Mouse (Mus musculus): ENCODE measurements around the gene 2610318N02Rik. TPM values are rescaled to one million over a fixed set of nuclear protein-coding genes. Genes with fewer than 3 reads are reported as not detected.

The 2610318N02Rik gene
- total RNA-seq, 2 experiments from 2014 or later = 1.3 TPM; not detected in 1

DNA sequence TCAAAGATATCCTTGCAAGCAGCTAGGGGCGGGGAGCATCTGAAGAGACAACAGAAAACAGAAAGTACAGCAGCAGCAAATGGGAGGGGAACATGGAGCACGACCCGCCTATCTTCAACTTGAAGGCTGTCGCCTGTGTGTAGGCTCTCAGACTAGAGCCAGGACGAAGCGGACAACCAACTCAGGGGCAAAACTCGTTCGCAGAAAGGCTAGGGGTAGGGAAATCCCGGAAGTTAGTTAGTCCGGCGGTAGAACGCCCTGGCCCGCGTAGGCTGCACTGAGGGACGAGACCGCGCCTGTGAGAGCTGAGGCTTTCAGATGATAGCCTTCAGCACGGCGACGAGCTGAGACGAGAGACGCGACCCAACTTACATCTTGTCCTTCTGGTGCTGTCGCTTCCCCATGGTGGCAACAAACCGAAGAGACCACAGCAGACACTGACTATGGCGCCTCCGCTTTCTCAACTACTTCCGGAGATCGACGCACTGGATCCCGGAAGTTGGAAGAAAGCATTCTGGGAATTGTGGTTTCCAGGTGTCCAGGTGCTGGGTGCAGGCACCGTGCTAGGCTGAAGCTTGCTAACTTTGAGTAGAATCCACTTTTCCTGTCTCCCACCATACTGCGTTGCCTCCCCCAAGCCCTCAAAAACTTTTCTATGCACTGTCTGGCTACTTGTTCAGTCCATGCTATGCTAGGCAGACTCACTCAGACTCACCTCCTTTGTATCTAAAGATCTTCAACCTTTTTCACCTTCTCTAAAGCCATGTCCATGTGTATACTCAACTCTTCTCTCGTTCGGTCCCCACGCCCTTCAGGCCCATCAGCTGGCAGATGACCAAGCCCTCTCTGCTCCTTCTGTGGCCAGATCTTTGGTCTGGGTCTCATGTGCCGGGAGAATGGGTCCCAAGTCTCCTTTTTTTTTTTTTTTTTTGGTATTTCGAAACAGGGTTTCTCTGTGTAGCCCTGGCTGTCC lies 13.9 kb downstream of the 2610318N02Rik start, which contains the start of gene Ppil2:
Gene Ppil2 (minus strand): TSS at position 487 of the 973 bp plus-strand sequence.
- peak; percentile 55 for DNase-seq

DNA sequence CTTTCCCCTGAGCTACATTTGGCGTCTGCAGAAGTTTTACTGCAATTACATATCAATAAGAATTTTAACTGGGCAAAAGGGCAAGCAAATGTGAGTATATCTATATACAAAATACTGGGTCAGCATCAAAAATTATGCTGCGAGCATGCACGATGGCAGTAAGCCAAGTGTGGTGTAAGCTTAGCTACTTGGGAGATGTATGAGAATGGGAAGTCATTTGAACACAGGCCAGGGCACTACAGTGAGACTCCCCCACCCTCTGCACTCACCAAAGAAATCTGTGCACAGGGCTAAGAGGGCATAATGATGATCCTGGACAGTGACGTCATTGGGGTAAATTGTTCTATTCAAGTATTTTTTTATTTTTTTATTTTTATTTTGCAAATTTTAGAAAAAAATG lies 20.4 kb downstream of the 2610318N02Rik start:
- no peak for DNase-seq

DNA sequence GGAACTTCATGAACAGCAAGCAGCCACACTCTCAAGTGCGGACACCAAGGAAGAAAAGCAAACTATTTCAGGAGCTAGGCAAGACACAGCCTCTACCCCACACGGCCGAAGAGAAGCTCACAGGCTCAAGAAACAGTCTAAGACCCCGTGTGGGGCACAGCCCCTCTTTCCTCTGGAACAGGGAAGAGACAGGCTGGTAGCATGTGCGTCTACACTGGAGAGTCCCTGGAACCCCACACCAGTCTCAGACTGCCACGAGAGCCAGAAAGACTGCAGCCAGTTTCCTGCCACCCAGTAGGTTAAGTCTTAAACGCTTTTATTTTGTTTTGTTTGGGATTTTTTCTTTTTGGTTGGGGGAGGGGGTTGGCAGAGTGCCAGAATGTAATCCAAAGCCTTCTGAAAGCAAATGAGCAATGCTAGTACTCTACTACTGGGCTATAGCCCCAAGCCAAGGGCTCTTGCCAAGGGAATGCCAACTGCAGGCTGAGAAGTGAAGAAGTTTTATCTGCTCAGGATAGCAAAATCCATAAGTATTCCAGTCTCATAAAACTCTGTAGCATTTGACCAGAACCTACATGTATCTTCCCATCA lies 22.2 kb downstream of the 2610318N02Rik start:
- no peak for DNase-seq

DNA sequence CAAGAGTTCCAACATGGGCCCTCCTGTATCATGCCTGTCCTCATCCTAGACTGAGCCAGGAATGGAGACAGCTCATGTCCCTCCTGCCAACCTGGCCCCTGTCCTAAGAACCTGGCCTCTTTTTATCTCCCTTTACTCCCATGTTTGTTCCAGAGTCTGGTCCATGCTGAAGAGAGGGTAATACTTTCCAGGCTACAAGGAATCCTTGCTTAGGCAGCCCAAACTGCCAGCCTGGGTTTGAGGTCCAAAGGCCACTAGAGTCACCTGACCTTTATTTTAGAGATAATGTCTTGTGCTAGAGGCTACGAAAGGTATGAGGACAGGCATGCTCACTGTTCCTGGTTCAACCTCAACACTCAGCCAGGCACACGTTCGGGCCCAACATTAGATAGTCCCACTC lies 28.0 kb downstream of the 2610318N02Rik start:
- no peak for DNase-seq

DNA sequence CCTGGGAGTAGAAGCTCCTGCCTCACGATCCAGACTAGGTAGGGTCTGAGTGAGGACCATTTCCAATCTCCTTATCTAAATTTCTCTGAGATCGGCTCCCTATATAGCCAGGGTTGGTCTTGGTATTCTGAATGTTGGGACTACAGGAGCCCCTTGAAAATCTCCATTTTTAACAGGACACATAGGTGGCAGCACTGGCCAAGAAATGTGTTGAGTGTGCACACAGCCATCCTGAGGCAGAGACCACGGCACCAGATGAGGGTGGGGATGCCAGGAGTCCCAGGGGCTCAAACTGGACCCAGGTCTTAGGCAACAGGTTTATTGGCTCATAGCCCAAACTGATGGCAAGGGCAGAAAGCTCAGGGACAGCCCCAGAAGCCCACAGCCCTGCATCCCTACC lies 36.6 kb downstream of the 2610318N02Rik start:
- DNase-seq = no peak

DNA sequence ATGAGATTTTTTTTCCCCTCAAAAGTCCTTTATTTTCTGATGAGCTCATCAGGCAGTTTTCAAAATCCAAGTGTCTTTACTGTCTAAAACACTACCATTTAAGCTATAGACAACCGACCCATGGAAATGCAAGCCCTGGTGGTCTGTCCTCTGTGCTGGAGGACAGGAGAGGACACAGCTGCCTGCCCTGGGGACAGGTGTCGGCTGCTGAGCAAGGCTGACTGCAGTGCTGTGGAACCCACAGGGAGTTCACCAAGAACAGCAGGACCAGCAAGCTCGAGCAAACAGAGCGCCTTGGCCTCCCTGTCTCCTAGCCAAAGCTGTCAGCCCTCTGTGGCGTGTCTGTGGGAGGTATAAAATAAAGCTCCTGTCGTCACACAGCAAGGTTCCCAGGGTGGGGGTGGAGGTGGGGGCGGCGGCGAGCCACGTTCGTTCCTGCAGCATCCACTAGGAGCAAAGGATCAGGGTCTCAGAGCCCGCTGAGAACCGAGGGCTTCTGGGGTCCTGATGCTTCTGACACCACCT lies 38.2 kb downstream of the 2610318N02Rik start:
- DNase-seq = no peak

DNA sequence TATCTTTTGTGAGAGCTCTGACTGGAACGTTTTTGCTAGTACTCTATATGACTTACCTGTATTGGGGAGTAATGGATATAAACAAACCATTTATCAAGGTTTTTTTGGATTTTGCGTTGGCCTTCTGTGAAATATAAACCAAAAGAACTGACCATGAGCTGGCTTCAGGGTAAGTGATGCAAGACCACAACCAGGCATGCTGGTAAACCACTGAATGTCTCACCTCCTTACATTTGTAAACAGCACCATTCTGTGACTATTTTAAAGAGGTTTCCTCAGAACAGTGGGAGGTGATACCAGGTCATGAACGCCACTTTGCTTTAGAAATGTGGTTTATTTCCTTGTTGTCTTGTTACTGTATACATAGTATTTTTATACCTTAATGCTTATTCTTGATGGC lies 38.7 kb downstream of the 2610318N02Rik start:
- DNase-seq = no peak

DNA sequence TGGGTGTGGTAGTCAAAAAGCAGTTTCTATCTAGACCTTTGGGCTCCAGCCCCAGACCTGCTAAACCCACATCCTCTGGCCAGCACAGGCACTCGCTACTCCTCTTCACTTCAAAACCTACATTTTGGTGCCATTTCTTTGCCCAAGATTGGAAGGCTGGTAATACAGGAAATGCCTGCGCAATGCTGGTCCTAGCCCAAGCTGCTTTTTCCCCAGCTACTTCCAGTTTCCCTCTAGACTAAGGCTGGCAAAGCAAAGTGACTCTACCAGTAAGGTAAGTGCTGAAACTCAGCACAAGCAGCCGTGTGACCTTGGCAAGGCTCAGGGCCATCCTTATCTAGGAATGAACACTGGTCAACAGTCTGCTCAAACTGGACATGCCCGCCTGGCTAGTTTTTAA lies 39.3 kb downstream of the 2610318N02Rik start:
- DNase-seq = no peak

DNA sequence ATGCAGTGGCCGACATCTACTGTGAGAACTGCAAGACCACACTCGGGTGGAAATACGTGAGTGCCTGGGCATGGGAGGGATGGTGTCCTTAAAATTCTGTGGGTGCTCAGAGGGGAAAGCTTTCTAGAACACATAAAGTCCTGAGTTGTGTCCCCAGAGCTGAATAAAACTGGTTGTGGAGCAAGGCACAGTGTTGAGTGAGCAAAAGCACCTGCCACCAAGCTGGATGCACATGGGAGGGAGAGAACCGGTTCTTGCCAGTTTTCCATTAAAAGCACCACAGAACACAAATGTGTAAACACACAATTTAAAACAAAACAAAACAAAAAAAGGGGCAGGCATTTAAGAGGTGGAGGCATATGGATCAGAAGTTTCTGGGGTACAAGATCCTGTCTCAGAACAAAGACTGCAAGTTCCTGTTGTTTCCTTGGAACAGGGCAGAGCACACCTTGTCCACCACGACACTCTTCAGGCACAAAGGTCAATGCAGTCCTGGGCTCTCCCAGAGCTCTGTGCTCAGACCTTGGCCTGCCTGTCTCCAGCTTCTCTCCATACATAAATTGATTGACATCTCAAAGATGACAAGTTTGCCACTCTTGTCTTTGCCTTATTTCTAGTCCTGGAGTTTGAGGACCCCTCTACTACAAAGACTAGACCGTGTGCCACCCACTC lies 42.7 kb downstream of the 2610318N02Rik start:
- no peak for DNase-seq

DNA sequence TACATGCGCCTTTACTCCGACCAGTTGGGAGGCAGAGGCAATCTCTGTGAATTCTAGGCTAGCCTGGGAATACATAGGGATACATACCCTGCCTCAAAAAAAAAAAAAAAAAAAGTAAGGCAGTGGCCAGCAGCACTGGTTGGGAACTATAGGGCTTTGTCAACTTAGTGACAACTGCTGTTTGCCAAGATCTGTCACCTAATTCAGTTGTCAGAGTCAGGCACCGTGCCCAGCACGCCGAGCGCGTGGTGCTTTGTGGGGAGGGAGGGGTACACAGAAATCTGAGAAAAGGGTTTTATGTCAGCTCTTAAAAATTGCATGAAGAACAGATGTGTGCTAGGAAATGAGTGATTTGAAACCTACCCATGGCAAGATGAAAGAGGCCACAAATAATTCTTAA lies 46.9 kb downstream of the 2610318N02Rik start:
- DNase-seq = no peak

DNA sequence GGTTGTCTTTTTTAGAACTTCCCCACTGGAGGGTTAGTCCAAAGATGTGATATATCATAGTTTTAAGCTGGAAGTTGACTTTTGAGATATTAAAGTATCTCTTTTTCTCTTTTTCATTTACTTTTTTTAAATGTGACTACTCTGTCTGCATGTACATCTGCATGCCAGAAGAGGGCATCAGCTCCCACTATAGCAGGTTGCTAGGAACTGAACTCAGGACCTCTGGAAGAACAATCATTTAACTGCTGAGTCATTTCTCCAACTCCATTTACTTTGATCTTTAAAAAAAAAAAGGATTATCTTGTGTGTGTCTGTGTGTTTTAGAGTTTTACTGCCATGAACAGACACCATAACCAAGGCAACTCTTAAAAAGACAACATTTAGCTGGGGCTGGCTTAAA lies 48.1 kb downstream of the 2610318N02Rik start:
- DNase-seq = no peak

DNA sequence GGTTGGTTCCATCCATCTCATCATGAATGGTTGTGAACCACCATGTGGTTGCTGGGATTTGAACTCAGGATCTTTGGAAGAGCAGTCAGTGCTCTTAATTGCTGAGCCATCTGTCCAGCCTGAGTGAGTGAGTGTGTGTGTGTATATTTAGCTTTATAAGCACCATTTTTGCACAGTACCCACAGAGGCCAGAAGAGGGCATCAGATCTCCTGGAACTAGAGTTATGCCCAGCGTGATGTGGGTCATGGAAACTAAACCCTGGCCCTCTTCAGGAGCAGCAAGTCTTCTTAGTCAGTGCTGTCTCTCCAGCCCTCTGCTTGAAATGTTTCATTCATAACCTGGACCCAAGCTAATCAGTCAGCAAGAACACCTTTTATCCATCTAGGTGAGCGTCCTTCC lies 48.7 kb downstream of the 2610318N02Rik start:
- no peak for DNase-seq

DNA sequence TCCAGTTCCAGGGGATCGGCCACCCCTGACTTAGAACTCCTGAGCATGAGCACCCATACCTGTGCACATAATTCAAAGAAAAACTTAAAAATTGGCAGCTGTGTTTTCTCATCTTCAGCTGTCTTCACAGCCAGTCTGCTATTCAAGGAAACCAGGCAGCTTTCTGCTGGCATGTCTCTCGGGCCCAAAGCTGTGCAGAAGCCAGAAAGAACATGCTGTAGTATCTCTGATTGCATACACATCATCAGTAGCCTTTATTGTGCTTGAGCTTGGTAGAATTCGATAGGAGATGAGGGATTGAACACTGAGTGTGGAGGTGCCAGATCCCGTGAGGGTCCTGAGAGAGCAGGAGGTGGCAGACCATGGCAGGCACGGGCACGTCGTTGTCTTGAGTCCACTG lies 52.0 kb downstream of the 2610318N02Rik start:
- DNase-seq = no peak

DNA sequence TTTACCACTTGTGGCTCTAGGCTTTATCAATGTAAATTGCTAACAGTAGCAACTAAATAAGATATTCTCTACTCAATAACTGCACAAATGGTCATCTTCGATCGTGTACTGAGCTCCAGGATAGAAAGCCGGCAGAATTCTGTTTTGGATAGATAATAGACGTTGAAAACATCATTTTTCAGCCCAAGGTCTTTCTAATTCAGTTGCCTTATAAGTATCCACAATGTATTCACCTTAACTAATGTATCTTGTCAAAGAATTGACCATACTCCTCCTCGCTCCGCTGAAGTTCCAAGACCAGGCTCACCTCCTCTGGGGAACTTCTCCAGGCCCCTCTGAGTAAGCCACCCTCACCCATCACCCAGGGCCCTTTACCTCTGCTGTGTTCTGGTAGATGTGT lies 54.3 kb downstream of the 2610318N02Rik start:
- DNase-seq = no peak

DNA sequence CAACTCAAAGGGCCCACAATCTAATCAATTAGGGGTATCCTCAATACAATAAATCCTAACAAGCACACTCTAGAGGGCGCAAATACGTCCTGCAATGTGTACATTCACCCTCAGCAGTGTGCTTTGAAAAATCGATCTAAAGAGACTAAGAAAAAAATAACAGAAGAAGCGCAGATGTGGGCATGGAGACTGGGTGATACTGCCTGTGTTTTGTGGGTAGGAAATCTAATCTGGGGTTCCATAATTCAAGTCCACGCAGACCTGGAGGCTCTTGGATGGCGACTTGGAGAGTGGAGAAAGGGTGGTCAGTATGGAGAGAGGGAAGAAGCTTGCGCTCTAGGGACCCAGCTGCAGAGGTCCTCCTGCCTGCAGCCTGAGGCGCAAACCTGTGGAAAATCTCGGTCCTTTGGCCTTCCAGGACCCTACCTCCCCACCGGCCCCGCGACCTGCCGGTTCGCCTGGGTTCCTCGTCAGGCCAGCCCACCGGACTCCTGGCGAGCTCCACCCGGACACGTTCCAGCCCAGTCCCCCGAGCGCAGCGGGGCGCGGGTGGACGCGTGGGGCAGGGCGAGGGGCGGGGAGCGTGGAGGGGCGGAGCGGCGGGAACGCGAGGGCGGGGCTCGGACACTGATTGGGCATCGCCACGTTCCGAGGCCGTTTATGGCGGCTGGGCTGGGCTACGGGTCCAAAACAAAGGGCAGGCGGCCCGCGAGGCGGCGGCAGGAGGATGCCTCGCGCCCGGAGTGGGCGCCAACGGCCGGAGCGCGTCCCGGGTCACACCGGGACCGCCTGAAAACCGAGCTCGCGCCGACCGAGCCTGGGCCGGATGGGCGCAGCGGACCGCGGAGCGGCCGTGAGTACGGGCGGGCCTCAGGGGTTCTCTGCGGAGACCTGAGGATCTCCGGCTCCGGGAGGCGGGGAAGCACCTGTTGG lies 55.2 kb downstream of the 2610318N02Rik start, which contains the start of gene Ypel1:
Gene Ypel1 (plus strand): TSS at position 186 of the 933 bp plus-strand sequence.
- peak; percentile 88 for DNase-seq

DNA sequence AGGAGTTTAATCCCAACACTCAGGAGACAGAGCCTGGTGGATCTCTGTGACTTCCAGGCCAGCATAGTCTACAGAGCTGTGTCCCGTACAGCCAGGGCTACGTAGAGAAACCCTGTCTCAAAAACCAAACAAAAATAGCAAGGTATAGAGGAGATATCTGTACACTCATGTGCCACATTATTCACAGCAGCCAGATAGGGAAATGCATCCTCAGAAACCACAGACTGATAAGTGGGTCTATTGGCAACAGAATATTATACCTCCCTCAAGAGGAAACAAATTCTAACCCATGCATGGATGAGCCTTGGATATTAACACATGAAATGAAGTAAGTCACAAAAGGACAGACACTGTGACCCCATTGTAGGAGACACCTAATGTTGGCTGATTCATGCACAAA lies 57.4 kb downstream of the 2610318N02Rik start:
- no peak for DNase-seq

Small RNA genes within 50 kb of the gene (microRNA-seq; reads per million reads assigned to microRNA genes)
- 147 to 230 reads per million in 2 experiments for gene Mir130b
- gene Mir301b = 2.3 to 10.2 reads per million in 2 experiments

Other genes with a start within 250 kb of the 2610318N02Rik start
- 10 to 100 TPM; 18.4 to 24.9 TPM for gene Ppm1f, start 228.7 kb downstream of the 2610318N02Rik start, total RNA-seq (2021)
- gene Mapk1, start 141.8 kb downstream of the 2610318N02Rik start, total RNA-seq (2021) = 100 to 1,000 TPM; 107 to 114 TPM
- 1 to 10 TPM; 1.6 to 3.1 TPM for gene Ypel1, start 55.5 kb downstream of the 2610318N02Rik start, total RNA-seq (2021)
- 10 to 100 TPM; 31.4 to 39.7 TPM for gene Ppil2, start 13.9 kb downstream of the 2610318N02Rik start, total RNA-seq (2021)
- 1 to 10 TPM; 4.4 to 5.3 TPM for gene Sdf2l1, start 7.2 kb upstream of the 2610318N02Rik start, total RNA-seq (2021)
- gene Ydjc, start 19.5 kb upstream of the 2610318N02Rik start, total RNA-seq (2021) = 1 to 10 TPM in 1 of 2 experiments, under 1 TPM in 1; 0.61 to 1.2 TPM
- gene Ccdc116, start 22.1 kb upstream of the 2610318N02Rik start, total RNA-seq (2021) = under 1 TPM; 0.29 to 0.54 TPM
- gene Ube2l3, start 77.5 kb upstream of the 2610318N02Rik start, total RNA-seq (2021) = 100 to 1,000 TPM; 163 to 166 TPM
- under 1 TPM; 0.11 to 0.19 TPM for gene Rimbp3, start 83.4 kb upstream of the 2610318N02Rik start, total RNA-seq (2021)
- 1 to 10 TPM; 1.7 to 2.1 TPM for gene Hic2, start 108.4 kb upstream of the 2610318N02Rik start, total RNA-seq (2021)
- 1 to 10 TPM; 1.9 to 3.0 TPM for gene Tmem191c, start 150.9 kb upstream of the 2610318N02Rik start, total RNA-seq (2021)
- 1 to 10 TPM; 1.0 to 1.2 TPM for gene Serpind1, start 206.2 kb upstream of the 2610318N02Rik start, total RNA-seq (2021)